Mouse (Mus musculus): ENCODE measurements around the gene Tma7. TPM values are rescaled to one million over a fixed set of nuclear protein-coding genes. Genes with fewer than 3 reads are reported as not detected.

Tma7 gene
- polyA plus RNA-seq, 1 experiment: 203 TPM

GRCm38 (mm10) chr9:109081749-109082123 lies 651 bp downstream of the Tma7 start:
- H3K36me3 ChIP-seq (ENCODE audit: control insufficient read depth, insufficient read depth, low read length, poor library complexity, severe bottlenecking): peaks cover 10% of the 10 kb centered on the region; the same call in 1 of the 2 replicates
- no peaks in the 10 kb centered on the region for H3K9me3 ChIP-seq (replicated peaks; ENCODE audit: control insufficient read depth, insufficient read depth, low read length, poor library complexity, severe bottlenecking)
- H3K9ac ChIP-seq (ENCODE audit: low read depth, poor library complexity, severe bottlenecking): peak overlapping the region; percentile 93
- peak overlapping the region; percentile 91 for H3K4me3 ChIP-seq (ENCODE audit: low read depth, low read length)
- H3K27me3 ChIP-seq (ENCODE audit: control insufficient read depth, insufficient read depth, low read length, poor library complexity, severe bottlenecking): no peaks in the 10 kb centered on the region
- H3K27ac ChIP-seq (ENCODE audit: insufficient read depth, low read length): no peak overlapping the region
- TF ChIP-seq POLR2A (IDR thresholded peaks at IDR 0.05; ENCODE audit: insufficient read depth, low read length): no peak
- TF ChIP-seq EP300 (IDR thresholded peaks at IDR 0.05; ENCODE audit: insufficient read depth, low read depth, low read length): no peak
- TF ChIP-seq CTCF (IDR thresholded peaks at IDR 0.05; ENCODE audit: low read depth, low read length): no peak
- no peaks in the 10 kb centered on the region for H3K4me1 ChIP-seq (ENCODE audit: control insufficient read depth, insufficient read depth, low read length)

GRCm38 (mm10) chr9:109080516-109080915 lies 1.9 kb downstream of the Tma7 start:
- peaks cover 10% of the 10 kb centered on the region; the same call in 1 of the 2 replicates for H3K36me3 ChIP-seq (ENCODE audit: control insufficient read depth, insufficient read depth, low read length, poor library complexity, severe bottlenecking)
- H3K9ac ChIP-seq (ENCODE audit: low read depth, poor library complexity, severe bottlenecking): no peak overlapping the region
- H3K4me1 ChIP-seq (ENCODE audit: control insufficient read depth, insufficient read depth, low read length): no peaks in the 10 kb centered on the region
- no peak overlapping the region for H3K27ac ChIP-seq (ENCODE audit: insufficient read depth, low read length)
- no peak for TF ChIP-seq CTCF (IDR thresholded peaks at IDR 0.05; ENCODE audit: low read depth, low read length)
- no peak for TF ChIP-seq EP300 (IDR thresholded peaks at IDR 0.05; ENCODE audit: insufficient read depth, low read depth, low read length)
- no peak for TF ChIP-seq POLR2A (IDR thresholded peaks at IDR 0.05; ENCODE audit: insufficient read depth, low read length)
- H3K9me3 ChIP-seq (replicated peaks; ENCODE audit: control insufficient read depth, insufficient read depth, low read length, poor library complexity, severe bottlenecking): no peaks in the 10 kb centered on the region
- H3K4me3 ChIP-seq (ENCODE audit: low read depth, low read length): no peak overlapping the region
- H3K27me3 ChIP-seq (ENCODE audit: control insufficient read depth, insufficient read depth, low read length, poor library complexity, severe bottlenecking): no peaks in the 10 kb centered on the region

GRCm38 (mm10) chr9:109073661-109074573 lies 8.5 kb downstream of the Tma7 start, which contains the start of gene Atrip:
TSS of gene Atrip (minus strand) at chr9:109074124.
- no peaks in the 10 kb centered on the region for H3K4me1 ChIP-seq (ENCODE audit: control insufficient read depth, insufficient read depth, low read length)
- peak within 1 kb of the TSS; percentile 73 for H3K9ac ChIP-seq (ENCODE audit: low read depth, poor library complexity, severe bottlenecking)
- TF ChIP-seq CTCF (IDR thresholded peaks at IDR 0.05; ENCODE audit: low read depth, low read length) (no peak), EP300 (IDR thresholded peaks at IDR 0.05; ENCODE audit: insufficient read depth, low read depth, low read length) (no peak), POLR2A (IDR thresholded peaks at IDR 0.05; ENCODE audit: insufficient read depth, low read length) (peak; percentile 70)
- no peaks in the 10 kb centered on the region for H3K9me3 ChIP-seq (replicated peaks; ENCODE audit: control insufficient read depth, insufficient read depth, low read length, poor library complexity, severe bottlenecking)
- H3K27ac ChIP-seq (ENCODE audit: insufficient read depth, low read length): no peak within 1 kb of the TSS
- no peaks in the 10 kb centered on the region for H3K27me3 ChIP-seq (ENCODE audit: control insufficient read depth, insufficient read depth, low read length, poor library complexity, severe bottlenecking)
- H3K36me3 ChIP-seq (ENCODE audit: control insufficient read depth, insufficient read depth, low read length, poor library complexity, severe bottlenecking): peaks cover 19% of the 10 kb centered on the region
- H3K4me3 ChIP-seq (ENCODE audit: low read depth, low read length): peak within 1 kb of the TSS; percentile 72

GRCm38 (mm10) chr9:109068095-109068735 lies 14.2 kb downstream of the Tma7 start:
- H3K9ac ChIP-seq (ENCODE audit: low read depth, poor library complexity, severe bottlenecking): no peak overlapping the region
- H3K4me1 ChIP-seq (ENCODE audit: control insufficient read depth, insufficient read depth, low read length): no peaks in the 10 kb centered on the region
- H3K9me3 ChIP-seq (replicated peaks; ENCODE audit: control insufficient read depth, insufficient read depth, low read length, poor library complexity, severe bottlenecking): no peaks in the 10 kb centered on the region
- TF ChIP-seq POLR2A (IDR thresholded peaks at IDR 0.05; ENCODE audit: insufficient read depth, low read length) (no peak), EP300 (IDR thresholded peaks at IDR 0.05; ENCODE audit: insufficient read depth, low read depth, low read length) (no peak), CTCF (IDR thresholded peaks at IDR 0.05; ENCODE audit: low read depth, low read length) (no peak)
- no peak overlapping the region for H3K4me3 ChIP-seq (ENCODE audit: low read depth, low read length)
- no peak overlapping the region for H3K27ac ChIP-seq (ENCODE audit: insufficient read depth, low read length)
- H3K27me3 ChIP-seq (ENCODE audit: control insufficient read depth, insufficient read depth, low read length, poor library complexity, severe bottlenecking): no peaks in the 10 kb centered on the region
- peaks cover 52% of the 10 kb centered on the region for H3K36me3 ChIP-seq (ENCODE audit: control insufficient read depth, insufficient read depth, low read length, poor library complexity, severe bottlenecking)

GRCm38 (mm10) chr9:109060898-109061295 lies 21.5 kb downstream of the Tma7 start:
- H3K4me1 ChIP-seq (ENCODE audit: control insufficient read depth, insufficient read depth, low read length): no peaks in the 10 kb centered on the region
- H3K27ac ChIP-seq (ENCODE audit: insufficient read depth, low read length): no peak overlapping the region
- H3K27me3 ChIP-seq (ENCODE audit: control insufficient read depth, insufficient read depth, low read length, poor library complexity, severe bottlenecking): no peaks in the 10 kb centered on the region
- peaks cover 26% of the 10 kb centered on the region for H3K36me3 ChIP-seq (ENCODE audit: control insufficient read depth, insufficient read depth, low read length, poor library complexity, severe bottlenecking)
- TF ChIP-seq POLR2A (IDR thresholded peaks at IDR 0.05; ENCODE audit: insufficient read depth, low read length): no peak
- TF ChIP-seq CTCF (IDR thresholded peaks at IDR 0.05; ENCODE audit: low read depth, low read length): no peak
- no peak for TF ChIP-seq EP300 (IDR thresholded peaks at IDR 0.05; ENCODE audit: insufficient read depth, low read depth, low read length)
- no peak overlapping the region for H3K9ac ChIP-seq (ENCODE audit: low read depth, poor library complexity, severe bottlenecking)
- H3K4me3 ChIP-seq (ENCODE audit: low read depth, low read length): no peak overlapping the region
- no peaks in the 10 kb centered on the region for H3K9me3 ChIP-seq (replicated peaks; ENCODE audit: control insufficient read depth, insufficient read depth, low read length, poor library complexity, severe bottlenecking)

Measured in ES-Bruce4 (cell line).